In genomic region chr16:32665851-32666665, GRCm38 (mm10) we compare ENCODE assay signal across 9 mouse cellular contexts. TPM values are rescaled to one million over a fixed set of nuclear protein-coding genes. Genes with fewer than 3 reads are reported as not detected.
DNase-seq lines count a peak whose midpoint lies in the region; ATAC-seq and TF ChIP-seq lines count a peak whose summit lies in the region.
"Had no signal": no experiment of that assay in that cellular context is flagged by ENCODE, and none has a peak within 500 bp of the region (broad histone marks: within the 10 kb centered on the region; RNA-seq: fewer than 3 reads in every experiment).

No protein-coding gene starts in this region.

- 0 out of 2 replicates have a peak, but pooled peaks have one; percentile 24 for TF ChIP-seq EP300 in heart, adult 2 months (IDR thresholded peaks at IDR 0.05; ENCODE audit: insufficient read depth, low read depth, low read length)

- TF ChIP-seq POLR2A in heart, adult 2 months (IDR thresholded peaks at IDR 0.05; ENCODE audit: insufficient read depth, low read depth, low read length): no peak

- no peak overlapping the region for H3K4me3 ChIP-seq in heart, adult 2 months
- no peak overlapping the region for H3K4me3 ChIP-seq in kidney, postnatal 0 days (replicated peaks; ENCODE audit: low read depth, low read length)
- H3K4me3 ChIP-seq in midbrain, embryonic 11.5 days (ENCODE audit: low read depth, low read length): no peak overlapping the region
- H3K4me3 ChIP-seq: limb, embryonic 13.5 days had no signal

- peak; percentile 56 for DNase-seq in embryo, embryonic 10 days (ENCODE audit: low spot score)
- no peak for DNase-seq in embryo, embryonic 9.5 days (ENCODE audit: extremely low spot score)
- peak; percentile 93 for DNase-seq in R1 (ENCODE audit: low read depth, low spot score)
- DNase-seq in heart, adult 2 months: peak; percentile 52 to 62
- peak; percentile 63 for DNase-seq in kidney, postnatal 0 days (ENCODE audit: low spot score)
- DNase-seq in midbrain, embryonic 11.5 days (ENCODE audit: low spot score, missing footprints): no peak

- H3K4me1 ChIP-seq in heart, adult 2 months (ENCODE audit: control insufficient read depth, insufficient read depth, low read length): peaks cover 21% of the 10 kb centered on the region
- H3K4me1 ChIP-seq in kidney, postnatal 0 days (replicated peaks; ENCODE audit: insufficient read depth, low read length): peaks cover 10% of the 10 kb centered on the region; the same call in 1 of the 2 replicates
- H3K4me1 ChIP-seq in midbrain, embryonic 11.5 days (ENCODE audit: control insufficient read depth, insufficient read depth, low read length): peaks cover 31% of the 10 kb centered on the region

- intact Hi-C loops in heart, adult 2 months (cut with DNase I): no loop called here

- peak overlapping the region; percentile 76 for H3K27ac ChIP-seq in heart, adult 2 months
- H3K27ac ChIP-seq in kidney, postnatal 0 days: peak overlapping the region; percentile 76
- peak overlapping the region; percentile 8 for H3K27ac ChIP-seq in midbrain, embryonic 11.5 days (ENCODE audit: low read depth, low read length)
- H3K27ac ChIP-seq: limb, embryonic 13.5 days had no signal

- no peak for ATAC-seq in kidney, postnatal 0 days (replicated peaks; ENCODE audit: low FRiP score, low read depth)
- ATAC-seq in midbrain, embryonic 11.5 days (ENCODE audit: low FRiP score): peak; percentile 47; the same call in 1 of the 2 replicates
- no peak for ATAC-seq in cerebellum, adult (ENCODE audit: insufficient number of reproducible peaks, low FRiP score, low TSS enrichment)
- no peak for ATAC-seq in CD4-positive, CD25-positive, alpha-beta regulatory T cell, adult 4 months

- no peak for TF ChIP-seq CTCF in heart, adult 2 months (IDR thresholded peaks at IDR 0.05)
- no peak for TF ChIP-seq CTCF in kidney, postnatal 0 days (IDR thresholded peaks at IDR 0.05; ENCODE audit: low read depth)

- H3K36me3 ChIP-seq in heart, adult 2 months (ENCODE audit: control insufficient read depth, insufficient read depth, low read length): no peaks in the 10 kb centered on the region
- H3K36me3 ChIP-seq in kidney, postnatal 0 days (ENCODE audit: insufficient read depth, low read length): peaks cover 4% of the 10 kb centered on the region
- H3K36me3 ChIP-seq in midbrain, embryonic 11.5 days (ENCODE audit: control insufficient read depth, insufficient read depth, low read length): peaks cover 3% of the 10 kb centered on the region

- no peak overlapping the region for H3K9ac ChIP-seq in heart, adult 2 months (ENCODE audit: low read depth, low read length)
- H3K9ac ChIP-seq in kidney, postnatal 0 days (ENCODE audit: low read depth, low read length): no peak overlapping the region
- H3K9ac ChIP-seq in midbrain, embryonic 11.5 days (ENCODE audit: low read length): no peak overlapping the region
- H3K9ac ChIP-seq: limb, embryonic 13.5 days had no signal

- no peak overlapping the region for H3K4me2 ChIP-seq in kidney, postnatal 0 days (ENCODE audit: low read length)
- H3K4me2 ChIP-seq in midbrain, embryonic 11.5 days: no peak overlapping the region
- H3K4me2 ChIP-seq: limb, embryonic 13.5 days had no signal

- H3K27me3 ChIP-seq in heart, adult 2 months (ENCODE audit: control insufficient read depth, insufficient read depth, low read length): no peaks in the 10 kb centered on the region
- no peaks in the 10 kb centered on the region for H3K27me3 ChIP-seq in kidney, postnatal 0 days (ENCODE audit: insufficient read depth, low read length)
- no peaks in the 10 kb centered on the region for H3K27me3 ChIP-seq in midbrain, embryonic 11.5 days (ENCODE audit: control insufficient read depth, insufficient read depth, low read length)
- H3K27me3 ChIP-seq: limb, embryonic 13.5 days had no signal

- WGBS in heart, adult 2 months: 36% methylated on average over 11 of the region's 11 CpGs
- WGBS in kidney, postnatal 0 days: 59% methylated on average over 11 of the region's 11 CpGs
- 50% methylated on average over 11 of the region's 11 CpGs for WGBS in midbrain, embryonic 11.5 days

- no peaks in the 10 kb centered on the region for H3K79me2 ChIP-seq in heart, adult 2 months (replicated peaks; ENCODE audit: control insufficient read depth, insufficient read depth, low read length)

- no peaks in the 10 kb centered on the region for H3K9me3 ChIP-seq in kidney, postnatal 0 days (replicated peaks; ENCODE audit: low read length)
- H3K9me3 ChIP-seq in midbrain, embryonic 11.5 days (ENCODE audit: control insufficient read depth, low read length): no peaks in the 10 kb centered on the region
- H3K9me3 ChIP-seq: limb, embryonic 13.5 days had no signal

RNA-seq across cellular contexts. Expression of gene Tnk2, which starts 22.4 kb away (rescaled TPM):
- 10 to 100 TPM; 17.8 to 19.6 TPM for total RNA-seq in heart, adult 2 months (2021)
- 32.2 and 37.0 TPM in 2 replicates for polyA plus RNA-seq in heart, adult 2 months (2012; rRNA removed)
- polyA plus RNA-seq in kidney, postnatal 0 days (2015; fragmentation: Nextera tagmentation; extraction: Ambion mirVana): 8.4 and 8.5 TPM in 2 replicates
- 6.1 and 6.6 TPM in 2 replicates for polyA plus RNA-seq in midbrain, embryonic 11.5 days (2014; fragmentation: Nextera tagmentation; extraction: Ambion mirVana)
- 1 to 10 TPM; 4.8 to 8.9 TPM for polyA plus RNA-seq in CD4-positive, CD25-positive, alpha-beta regulatory T cell, adult 4 months (2017; shearing (Covaris generic))

RNA-seq across cellular contexts. Expression of gene Tfrc, which starts 57.3 kb away (rescaled TPM):
- 10 to 100 TPM; 51.3 to 85.7 TPM for total RNA-seq in heart, adult 2 months (2021)
- polyA plus RNA-seq in heart, adult 2 months (2012; rRNA removed): 27.8 and 72.8 TPM in 2 replicates
- polyA plus RNA-seq in kidney, postnatal 0 days (2015; fragmentation: Nextera tagmentation; extraction: Ambion mirVana): 37.0 and 43.9 TPM in 2 replicates
- 87.1 and 89.3 TPM in 2 replicates for polyA plus RNA-seq in midbrain, embryonic 11.5 days (2014; fragmentation: Nextera tagmentation; extraction: Ambion mirVana)
- polyA plus RNA-seq in CD4-positive, CD25-positive, alpha-beta regulatory T cell, adult 4 months (2017; shearing (Covaris generic)): 10 to 100 TPM; 18.1 to 19.5 TPM

Comparison
In these comparisons a context has a peak if more than half of its experiments do, and no peak if none do; other contexts are left out.
1. DNase-seq: peak in embryo, embryonic 10 days (single experiment), R1 (single experiment), heart, adult 2 months (2 of 2) and kidney, postnatal 0 days (single experiment); none in embryo, embryonic 9.5 days (single experiment) and midbrain, embryonic 11.5 days (single experiment).
2. H3K27ac ChIP-seq: peak in every context shown above with its lines; median percentile 76 in heart, adult 2 months; 76 in kidney, postnatal 0 days; 8 in midbrain, embryonic 11.5 days.